Mouse (Mus musculus): ENCODE measurements around the gene Nlrp3. TPM values are rescaled to one million over a fixed set of nuclear protein-coding genes. Genes with fewer than 3 reads are reported as not detected.

The Nlrp3 gene
- polyA plus RNA-seq, 1 experiment from 2014 or later, result not detected

DNA sequence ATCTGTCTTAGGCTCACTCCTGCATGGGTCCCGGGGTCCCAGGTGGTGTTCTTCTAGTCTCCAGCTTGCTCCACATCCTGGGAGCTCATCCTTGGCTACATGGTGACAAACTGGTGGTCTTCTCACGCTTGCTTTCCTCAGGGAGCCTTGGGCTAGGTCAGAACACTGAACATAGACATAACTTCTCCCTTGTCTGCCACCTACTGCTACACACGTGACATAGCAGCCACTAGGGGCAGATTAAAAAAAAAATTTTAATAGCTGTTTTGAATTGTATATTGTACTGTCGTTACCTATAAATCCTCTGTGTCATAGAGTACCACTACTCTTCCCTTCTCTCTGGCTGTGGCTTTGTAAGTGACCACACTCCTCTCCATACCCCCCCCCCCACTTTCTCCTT lies 54.7 kb downstream of the Nlrp3 start:
- H3K36me3 ChIP-seq, result no peaks in the 10 kb centered on the region
- H3K27me3 ChIP-seq (ENCODE audit: insufficient read depth, poor library complexity, severe bottlenecking), result no peaks in the 10 kb centered on the region
- no peaks in the 10 kb centered on the region for H3K4me1 ChIP-seq (replicated peaks)
- 65% methylated on average over 4 of the region's 4 CpGs for WGBS
- DNase-seq (ENCODE audit: low spot score), result no peak
- H3K27ac ChIP-seq, result no peak overlapping the region
- no peaks in the 10 kb centered on the region for H3K9me3 ChIP-seq
- no peak overlapping the region for H3K4me3 ChIP-seq

DNA sequence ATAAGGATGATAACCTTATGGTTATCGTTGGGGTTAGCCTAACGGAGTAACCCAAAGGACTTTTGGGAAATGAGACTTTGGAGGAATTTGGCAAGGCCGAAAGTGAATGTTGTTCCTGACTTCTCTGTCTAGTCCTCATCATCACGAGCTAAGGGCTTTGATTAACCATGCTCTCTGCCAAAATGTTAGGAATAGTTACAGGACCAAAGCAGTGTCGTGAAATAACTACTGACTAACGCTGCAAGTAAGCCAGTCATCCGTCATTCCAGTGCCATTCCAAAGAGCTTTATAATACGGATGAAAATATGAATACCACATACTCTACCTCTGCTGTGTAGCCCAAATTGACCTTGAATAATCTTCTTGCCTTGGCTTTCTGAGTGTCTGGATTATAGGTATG lies 55.6 kb downstream of the Nlrp3 start:
- Histone ChIP-seq H3K36me3 (no peaks in the 10 kb centered on the region), H3K4me1 (replicated peaks) (no peaks in the 10 kb centered on the region), H3K9me3 (no peaks in the 10 kb centered on the region), H3K27ac (no peak overlapping the region), H3K4me3 (no peak overlapping the region), H3K27me3 (ENCODE audit: insufficient read depth, poor library complexity, severe bottlenecking) (no peaks in the 10 kb centered on the region)
- no peak for DNase-seq (ENCODE audit: low spot score)
- WGBS, result 87% methylated on average over 8 of the region's 8 CpGs

DNA sequence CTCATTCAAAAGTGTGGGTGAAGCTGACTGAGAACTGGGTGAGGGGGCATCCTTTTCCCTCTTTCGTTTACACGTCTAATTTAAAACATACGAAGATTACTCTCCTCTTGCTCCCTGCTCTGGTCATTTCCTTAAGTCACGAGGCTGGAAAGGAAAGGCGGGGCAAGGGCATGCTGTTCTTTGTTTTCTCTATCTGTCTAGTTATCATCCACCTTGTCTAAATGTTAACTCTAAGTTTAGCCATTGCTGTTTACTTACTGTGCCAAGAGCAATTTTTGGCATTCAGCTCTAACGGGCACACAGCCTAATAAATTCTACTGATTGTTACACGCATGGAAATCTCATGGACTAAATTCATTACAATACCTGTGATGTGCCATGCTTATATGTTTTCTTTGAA lies 57.8 kb downstream of the Nlrp3 start:
- no peaks in the 10 kb centered on the region for H3K9me3 ChIP-seq
- H3K4me1 ChIP-seq (replicated peaks), result no peaks in the 10 kb centered on the region
- no peaks in the 10 kb centered on the region for H3K36me3 ChIP-seq
- no peak overlapping the region for H3K27ac ChIP-seq
- 80% methylated on average over 7 of the region's 7 CpGs for WGBS
- no peaks in the 10 kb centered on the region for H3K27me3 ChIP-seq (ENCODE audit: insufficient read depth, poor library complexity, severe bottlenecking)
- H3K4me3 ChIP-seq, result no peak overlapping the region
- no peak for DNase-seq (ENCODE audit: low spot score)

DNA sequence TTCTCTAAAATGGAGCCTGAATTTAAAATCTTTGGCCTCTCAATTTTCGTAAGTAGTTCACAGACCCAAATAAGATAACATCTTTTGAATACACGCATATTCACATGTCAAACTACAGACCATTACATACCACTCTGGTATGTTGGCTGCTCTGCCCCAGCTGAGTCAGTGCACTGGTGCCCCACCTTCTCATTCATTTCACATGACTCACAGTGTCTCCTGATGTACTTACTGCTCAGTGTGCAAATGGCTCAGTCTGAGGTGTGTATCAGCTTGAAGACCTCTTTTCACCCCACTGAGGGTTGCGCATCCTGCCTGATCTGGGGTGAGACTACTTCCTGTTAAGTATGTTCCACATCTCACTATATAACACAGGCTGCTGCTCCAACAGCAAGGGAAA lies 59.5 kb downstream of the Nlrp3 start:
- Histone ChIP-seq H3K4me3 (no peak overlapping the region), H3K4me1 (replicated peaks) (no peaks in the 10 kb centered on the region), H3K36me3 (no peaks in the 10 kb centered on the region), H3K9me3 (no peaks in the 10 kb centered on the region), H3K27me3 (ENCODE audit: insufficient read depth, poor library complexity, severe bottlenecking) (no peaks in the 10 kb centered on the region), H3K27ac (no peak overlapping the region)
- 97% methylated on average over 3 of the region's 3 CpGs for WGBS
- no peak for DNase-seq (ENCODE audit: low spot score)

DNA sequence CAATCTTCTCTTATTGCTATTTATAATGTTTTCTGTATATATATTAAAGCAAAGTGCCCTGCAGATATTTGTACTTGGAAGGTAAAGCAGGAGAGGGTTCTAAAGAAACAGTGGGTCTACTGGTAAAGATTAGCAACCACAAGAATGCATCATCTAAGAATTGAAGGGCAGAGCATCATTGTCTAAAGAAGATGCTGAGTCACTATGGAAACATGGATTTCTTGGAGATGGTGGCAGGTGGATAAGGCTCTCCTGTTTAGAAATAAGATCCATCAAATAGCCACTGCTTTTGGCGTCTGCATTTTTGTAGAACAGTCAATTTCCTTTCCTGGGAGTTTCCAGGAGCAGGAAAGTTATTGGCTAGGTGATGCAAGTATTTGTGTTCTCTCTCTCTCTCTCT lies 60.9 kb downstream of the Nlrp3 start:
- Histone ChIP-seq H3K27ac (no peak overlapping the region), H3K36me3 (no peaks in the 10 kb centered on the region), H3K27me3 (ENCODE audit: insufficient read depth, poor library complexity, severe bottlenecking) (no peaks in the 10 kb centered on the region), H3K4me1 (replicated peaks) (no peaks in the 10 kb centered on the region), H3K4me3 (no peak overlapping the region), H3K9me3 (no peaks in the 10 kb centered on the region)
- no peak for DNase-seq (ENCODE audit: low spot score)
- 63% methylated on average over 1 of the region's 1 CpGs for WGBS

DNA sequence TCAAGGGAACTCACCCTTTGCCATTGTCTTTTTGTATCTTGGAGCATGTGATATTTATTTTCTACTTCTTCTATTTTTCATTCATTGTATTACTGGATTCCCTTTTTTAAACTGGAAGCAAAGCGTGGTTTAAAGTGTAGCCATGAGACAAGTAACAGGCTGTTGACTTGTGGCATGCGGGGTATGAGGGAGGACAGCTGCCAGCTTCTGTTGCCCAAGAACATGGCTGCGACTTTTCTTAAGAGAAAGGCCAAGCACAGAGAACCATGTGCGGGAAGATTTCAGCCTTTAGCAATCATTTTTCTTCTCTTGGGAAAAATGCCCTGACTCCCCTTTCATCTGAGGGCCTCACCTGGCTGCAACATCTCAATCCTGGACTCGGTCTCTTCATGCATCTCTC lies 70.3 kb downstream of the Nlrp3 start:
- H3K9me3 ChIP-seq, result no peaks in the 10 kb centered on the region
- H3K27ac ChIP-seq, result no peak overlapping the region
- WGBS, result 90% methylated on average over 5 of the region's 5 CpGs
- no peaks in the 10 kb centered on the region for H3K27me3 ChIP-seq (ENCODE audit: insufficient read depth, poor library complexity, severe bottlenecking)
- no peak overlapping the region for H3K4me3 ChIP-seq
- no peak for DNase-seq (ENCODE audit: low spot score)
- H3K4me1 ChIP-seq (replicated peaks), result peaks cover 8% of the 10 kb centered on the region
- H3K36me3 ChIP-seq, result no peaks in the 10 kb centered on the region

DNA sequence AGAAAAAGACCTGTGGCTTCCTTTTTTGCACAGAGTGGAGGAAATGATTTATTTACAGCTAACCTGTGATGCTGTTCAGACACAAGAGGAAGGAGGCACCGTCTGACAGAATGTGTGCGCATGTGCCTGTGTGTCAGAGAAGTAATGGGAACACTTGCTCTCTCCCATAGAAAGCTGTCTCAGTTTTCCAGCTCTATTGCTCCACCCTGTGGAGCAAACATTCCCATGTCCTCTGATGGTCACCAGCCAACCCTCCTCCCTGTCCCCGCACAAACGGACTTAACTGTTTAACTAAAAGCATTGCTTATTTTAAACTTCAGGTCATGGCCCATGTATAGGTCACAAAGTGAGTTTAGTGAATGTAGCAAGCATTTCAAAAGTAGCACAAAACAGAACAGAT lies 72.8 kb downstream of the Nlrp3 start:
- WGBS, result 64% methylated on average over 4 of the region's 4 CpGs
- no peaks in the 10 kb centered on the region for H3K27me3 ChIP-seq (ENCODE audit: insufficient read depth, poor library complexity, severe bottlenecking)

More for the DNA sequence above, 72.8 kb downstream of the Nlrp3 start:
- Histone ChIP-seq H3K4me1 (replicated peaks) (peaks cover 8% of the 10 kb centered on the region), H3K9me3 (no peaks in the 10 kb centered on the region), H3K36me3 (no peaks in the 10 kb centered on the region), H3K27ac (no peak overlapping the region), H3K4me3 (no peak overlapping the region)
- DNase-seq (ENCODE audit: low spot score), result no peak

Other genes starting within 250 kb of the Nlrp3 start
- gene Wnt9a, start 234.6 kb upstream of the Nlrp3 start, polyA plus RNA-seq (2016; fragmentation: Nextera tagmentation; extraction: Ambion mirVana), result 9.8 and 10.7 TPM in 2 replicates
- not detected in 2 replicates for gene Prss38, start 165.9 kb upstream of the Nlrp3 start, polyA plus RNA-seq (2016; fragmentation: Nextera tagmentation; extraction: Ambion mirVana)
- gene Jmjd4, start 91.5 kb upstream of the Nlrp3 start, polyA plus RNA-seq (2016; fragmentation: Nextera tagmentation; extraction: Ambion mirVana), result 13.4 and 16.1 TPM in 2 replicates
- gene Snap47, start 90.4 kb upstream of the Nlrp3 start, polyA plus RNA-seq (2016; fragmentation: Nextera tagmentation; extraction: Ambion mirVana), result 110 and 138 TPM in 2 replicates
- 8.0 and 9.1 TPM in 2 replicates for gene Zfp867, start 69.1 kb upstream of the Nlrp3 start, polyA plus RNA-seq (2016; fragmentation: Nextera tagmentation; extraction: Ambion mirVana)
- 35.8 and 36.8 TPM in 2 replicates for gene Zkscan17, start 14.8 kb upstream of the Nlrp3 start, polyA plus RNA-seq (2016; fragmentation: Nextera tagmentation; extraction: Ambion mirVana)
- gene Olfr222, start 34.7 kb downstream of the Nlrp3 start, polyA plus RNA-seq (2016; fragmentation: Nextera tagmentation; extraction: Ambion mirVana), result not detected in 2 replicates
- not detected in 2 replicates for gene Olfr223, start 51.7 kb downstream of the Nlrp3 start, polyA plus RNA-seq (2016; fragmentation: Nextera tagmentation; extraction: Ambion mirVana)
- gene Mprip, start 119.7 kb downstream of the Nlrp3 start, polyA plus RNA-seq (2016; fragmentation: Nextera tagmentation; extraction: Ambion mirVana), result 28.6 and 32.2 TPM in 2 replicates
- gene Pld6, start 246.1 kb downstream of the Nlrp3 start, polyA plus RNA-seq (2016; fragmentation: Nextera tagmentation; extraction: Ambion mirVana), result 1.9 and 2.6 TPM in 2 replicates